Mouse (Mus musculus): ENCODE data around the gene Rubcnl.

Rubcnl gene

GRCm38 (mm10) chr14:75017877-75018825 is 2.3 kb downstream of the Rubcnl start:
- no peak for DNase-seq

- DNase-seq = no peak
Measured at GRCm38 (mm10) chr14:75018829-75019228, 3.0 kb downstream of the Rubcnl start.

- DNase-seq = no peak
Measured at GRCm38 (mm10) chr14:75020581-75021253, 4.9 kb downstream of the Rubcnl start.

GRCm38 (mm10) chr14:75022522-75022921 is 6.7 kb downstream of the Rubcnl start:
- no peak for DNase-seq

DNA sequence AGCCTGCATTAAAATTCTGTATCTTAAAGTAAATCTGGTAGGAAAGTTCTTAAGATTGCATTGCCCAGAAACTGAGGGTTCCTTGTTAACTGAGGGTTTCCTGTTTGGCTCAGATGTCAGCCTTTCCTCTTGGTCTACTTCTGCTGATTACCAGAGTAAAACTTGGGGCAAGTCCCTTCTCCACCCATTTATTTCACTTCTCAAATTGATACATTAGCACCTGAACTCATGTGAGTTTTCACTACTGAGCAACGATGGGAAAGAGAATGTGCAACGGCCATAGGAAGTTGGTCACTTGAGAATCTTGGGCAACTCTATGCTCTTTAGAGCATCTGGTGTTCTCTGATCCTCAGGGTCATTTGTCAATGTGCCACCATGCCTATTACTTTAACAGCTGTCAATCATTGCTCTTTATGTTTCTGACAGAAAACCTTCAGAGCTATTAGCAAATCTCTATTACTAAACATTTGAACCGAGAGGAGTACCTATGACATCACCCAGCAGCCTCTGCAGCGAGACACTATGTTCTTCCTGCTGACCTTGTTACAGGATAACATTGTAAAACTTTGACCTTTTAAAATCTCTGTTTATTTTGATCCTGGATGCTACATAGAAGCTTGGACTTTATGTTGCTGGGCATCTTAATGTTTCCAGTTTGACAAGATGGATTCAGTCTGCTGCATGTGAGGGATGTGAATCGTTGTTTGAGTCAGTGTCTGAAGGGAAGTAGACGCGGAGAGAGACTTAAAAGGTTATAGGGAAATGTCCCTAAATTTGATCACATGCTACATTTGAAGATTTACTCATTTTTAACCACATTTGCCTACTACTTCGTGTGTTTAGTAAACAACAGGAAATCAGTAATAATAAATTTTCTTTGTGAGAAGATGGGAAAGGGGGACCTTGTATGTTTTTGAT is 9.2 kb downstream of the Rubcnl start:
- no peak for DNase-seq

DNA sequence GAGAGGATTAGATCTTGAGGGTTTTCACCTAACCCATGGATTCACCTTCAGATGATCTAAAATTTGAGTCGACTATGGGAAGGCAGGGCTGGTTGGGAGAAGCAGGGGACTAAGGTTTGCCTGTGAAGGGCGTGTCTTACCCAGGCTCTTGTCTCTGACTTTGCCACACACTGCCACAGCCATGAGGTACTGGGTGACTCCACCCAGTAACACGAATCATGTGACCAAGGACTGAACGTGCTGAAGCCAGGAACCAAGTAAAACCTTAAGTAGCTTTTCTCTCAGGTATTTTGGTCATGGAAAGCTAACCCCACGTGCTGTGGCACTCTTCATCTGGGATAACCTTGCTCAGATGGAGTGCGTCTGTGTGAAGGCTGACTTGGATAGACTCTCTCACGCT is 14.9 kb downstream of the Rubcnl start:
- DNase-seq = peak; percentile 11

- no peak for DNase-seq
Measured at GRCm38 (mm10) chr14:75031999-75032575, 16.3 kb downstream of the Rubcnl start.

DNA sequence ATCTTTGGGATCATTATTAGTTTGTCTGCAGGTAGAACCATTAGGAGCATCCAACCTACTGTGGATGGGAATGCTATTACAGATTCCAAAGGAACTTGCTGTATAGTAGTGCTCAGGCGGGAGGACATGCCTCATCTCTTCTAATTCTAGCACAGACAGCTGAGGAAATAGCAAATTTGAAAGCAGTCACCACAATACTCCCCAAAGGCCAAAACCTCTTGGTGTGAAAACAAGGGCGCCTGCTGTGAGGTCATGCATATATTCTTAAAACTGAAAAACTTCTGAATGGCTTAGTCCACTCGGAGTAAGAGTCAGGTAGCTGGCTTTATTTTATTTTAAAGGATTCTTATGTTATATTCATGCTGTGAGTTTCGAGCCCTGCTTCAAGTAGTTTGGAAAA is 16.9 kb downstream of the Rubcnl start:
- no peak for DNase-seq

DNA sequence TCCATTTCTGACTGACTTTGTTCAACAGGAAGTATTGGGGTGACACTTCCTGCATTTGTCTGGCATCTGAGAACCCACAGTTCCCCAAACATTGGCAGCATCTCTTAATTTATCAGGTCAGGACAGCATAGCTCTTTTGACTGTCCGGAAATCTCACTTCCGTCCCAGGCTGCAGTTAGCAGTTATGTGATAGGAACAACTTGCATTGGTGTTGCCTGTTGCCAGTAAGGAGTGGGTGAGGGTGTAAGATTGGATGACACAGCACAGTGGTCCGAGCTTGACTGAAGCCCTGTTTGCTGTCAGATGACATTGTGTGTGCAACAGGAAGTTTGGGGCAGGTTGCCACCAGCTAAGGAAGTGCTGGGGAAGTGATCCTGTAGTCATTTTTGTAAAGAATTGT is 18.4 kb downstream of the Rubcnl start:
- peak; percentile 27 for DNase-seq

DNA sequence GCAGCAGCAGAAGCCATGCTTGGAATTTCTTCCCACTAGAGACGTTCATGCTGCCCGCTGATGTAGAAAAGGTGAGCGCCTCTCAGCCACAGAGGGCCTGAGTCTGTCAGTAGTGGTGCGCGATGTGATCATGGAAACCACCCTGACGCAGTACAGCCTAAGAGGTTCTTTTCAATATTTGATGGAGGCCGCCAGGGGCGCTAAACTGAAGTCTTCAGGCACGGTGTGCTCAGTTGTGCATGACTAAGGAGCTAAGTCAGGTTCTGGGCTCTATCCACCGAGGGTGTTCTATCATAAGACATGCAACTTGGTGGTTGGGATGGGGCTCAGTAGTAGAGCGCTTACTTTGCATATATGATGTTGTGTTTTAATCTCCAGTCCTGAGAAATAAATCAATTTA is 19.6 kb downstream of the Rubcnl start:
- no peak for DNase-seq

DNA sequence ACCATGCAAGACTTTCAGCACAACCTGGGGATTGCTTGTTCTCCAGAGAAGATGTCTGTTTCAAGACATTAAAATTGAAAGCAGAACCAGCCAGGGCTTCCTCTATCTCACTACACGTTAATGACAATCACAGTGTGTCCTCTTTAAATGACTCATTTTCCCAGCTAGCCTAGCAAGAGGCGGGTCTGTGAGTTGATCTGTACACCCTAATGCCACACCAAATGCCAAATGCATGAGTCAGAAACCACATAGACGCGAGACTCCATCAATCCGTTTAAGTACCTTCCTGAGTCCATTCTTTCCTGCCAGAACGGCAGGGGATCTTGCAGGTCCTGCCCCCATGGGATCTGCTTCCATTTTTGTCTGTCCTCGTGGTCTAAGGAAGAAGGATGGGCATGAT is 29.4 kb downstream of the Rubcnl start:
- DNase-seq = no peak

DNA sequence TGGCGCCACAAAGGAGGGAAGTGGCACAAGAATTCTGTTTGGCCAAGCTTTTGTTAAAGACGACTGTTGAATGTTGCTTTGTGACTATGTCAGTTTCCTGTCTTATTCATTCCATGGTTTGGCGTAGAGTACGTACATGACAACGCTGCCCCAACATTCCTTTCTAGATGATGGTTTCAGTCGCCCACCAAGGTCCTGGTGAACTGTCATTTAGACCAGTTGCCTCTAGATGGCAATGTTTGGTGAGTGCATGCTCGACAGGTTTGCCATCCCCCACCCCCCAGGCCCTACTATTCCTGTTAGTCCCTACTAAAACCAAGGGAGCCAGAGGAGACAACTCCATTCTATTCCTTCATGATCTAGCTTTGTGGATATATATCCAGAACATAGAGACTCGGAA is 36.6 kb downstream of the Rubcnl start:
- DNase-seq = no peak

DNA sequence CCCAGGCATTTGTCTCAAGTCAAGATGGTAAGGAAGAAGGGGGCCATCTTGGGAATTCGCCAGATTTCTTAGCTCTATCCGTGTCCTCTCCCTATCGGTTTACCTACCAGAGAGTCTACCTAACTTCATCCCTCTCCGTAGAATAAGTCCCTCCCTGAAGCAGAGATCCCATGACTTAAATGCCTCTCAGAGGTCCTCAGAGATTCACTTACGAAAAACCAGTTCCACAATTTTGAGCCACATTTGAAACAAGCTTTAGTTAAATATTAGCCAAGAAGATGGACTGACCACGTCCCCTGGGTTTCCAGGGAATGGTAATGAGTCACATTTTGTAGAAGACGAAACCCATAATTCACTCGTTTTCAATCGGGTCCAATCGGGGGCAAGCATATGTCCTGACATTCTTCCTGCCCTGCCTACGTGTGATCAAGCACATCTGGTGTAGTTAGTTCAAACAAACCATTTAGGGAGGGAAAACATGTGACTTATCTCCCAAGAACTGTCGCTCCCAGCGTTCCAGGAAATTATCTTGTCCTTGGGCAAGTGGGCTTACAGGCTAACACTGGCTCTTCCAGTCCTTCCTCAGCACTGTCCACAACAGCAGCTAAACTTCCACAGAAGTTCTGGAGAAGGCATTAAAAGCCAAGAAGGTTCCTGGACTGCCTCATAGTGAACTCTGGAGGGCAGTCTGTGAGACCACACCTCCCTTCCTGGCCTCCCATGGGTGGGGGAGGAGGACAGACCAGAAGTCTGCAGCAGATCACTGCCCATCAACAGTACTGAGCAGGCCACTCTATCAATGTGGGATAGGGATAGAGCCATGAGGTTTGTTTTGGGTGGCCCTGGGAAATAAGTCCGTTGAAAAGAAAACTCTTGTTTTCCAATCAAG is 38.9 kb downstream of the Rubcnl start:
- DNase-seq = peak; percentile 10

DNA sequence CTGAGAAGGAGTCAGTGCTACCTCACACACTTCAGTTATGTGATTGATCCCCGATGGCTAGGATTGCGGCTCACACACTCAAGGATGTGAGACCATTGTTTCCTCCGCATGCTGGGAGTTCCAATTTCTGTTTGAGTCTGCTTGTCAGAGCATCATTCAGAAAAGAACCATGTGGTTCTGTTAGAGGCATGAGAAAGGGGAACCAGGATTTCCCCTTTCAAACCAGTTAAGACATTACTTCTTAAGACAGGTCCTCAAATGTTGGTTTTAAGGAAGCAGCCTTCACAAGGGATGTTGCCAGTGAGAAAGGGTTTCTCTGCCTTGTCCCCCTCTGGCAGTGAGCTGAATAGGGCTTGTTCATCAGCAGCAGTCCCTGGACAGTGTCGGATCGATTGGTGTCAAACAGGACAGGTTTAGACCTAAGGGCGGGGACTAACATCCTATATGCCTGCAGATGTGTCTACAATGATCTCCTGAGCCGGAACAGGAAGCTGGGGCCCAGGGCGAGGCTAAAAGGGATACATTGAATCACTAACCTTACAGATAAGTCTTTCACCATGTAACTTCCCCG is 41.1 kb downstream of the Rubcnl start:
- DNase-seq = peak; percentile 26

GRCm38 (mm10) chr14:75060562-75060961 is 44.7 kb downstream of the Rubcnl start:
- peak; percentile 14 for DNase-seq

DNA sequence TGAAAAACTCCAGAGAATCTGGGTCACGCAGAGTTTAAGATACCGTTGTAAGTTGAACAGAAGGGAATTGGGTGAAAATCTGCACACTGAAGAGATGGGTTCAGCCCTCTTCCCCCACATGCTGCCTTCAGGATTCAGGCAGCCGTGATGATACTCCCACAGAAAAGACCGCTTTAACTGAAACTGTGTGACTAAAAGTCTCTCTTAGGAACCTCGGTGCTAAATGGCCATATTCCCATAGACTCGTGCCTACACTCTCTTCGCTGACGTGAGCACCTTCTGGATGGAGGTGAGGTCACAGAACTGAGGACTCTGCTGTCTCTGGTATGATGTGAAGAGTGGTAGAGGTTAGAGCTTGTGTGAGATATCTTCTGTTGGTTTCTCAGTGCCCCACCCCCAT is 48.1 kb downstream of the Rubcnl start:
- no peak for DNase-seq

DNA sequence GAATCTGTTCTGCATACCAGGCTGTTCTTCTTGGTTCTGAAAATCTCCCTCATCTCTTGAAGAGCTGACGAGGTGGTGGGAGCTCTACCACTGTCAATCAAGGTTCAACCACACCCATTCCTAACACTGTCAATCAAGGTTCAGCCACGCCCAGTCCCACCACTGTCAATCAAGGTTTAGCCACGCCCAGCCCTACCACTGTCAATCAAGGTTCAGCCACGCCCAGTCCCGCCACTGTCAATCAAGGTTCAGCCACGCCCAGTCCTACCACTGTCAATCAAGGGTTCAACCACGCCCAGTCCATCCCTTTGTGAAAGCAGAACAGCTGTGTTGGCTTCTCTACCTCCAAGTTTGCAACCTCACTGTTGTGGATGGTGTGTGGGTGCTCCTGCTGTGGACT is 48.7 kb downstream of the Rubcnl start:
- DNase-seq = peak; percentile 63

- DNase-seq = no peak
Measured at GRCm38 (mm10) chr14:75065211-75065610, 49.4 kb downstream of the Rubcnl start.

DNA sequence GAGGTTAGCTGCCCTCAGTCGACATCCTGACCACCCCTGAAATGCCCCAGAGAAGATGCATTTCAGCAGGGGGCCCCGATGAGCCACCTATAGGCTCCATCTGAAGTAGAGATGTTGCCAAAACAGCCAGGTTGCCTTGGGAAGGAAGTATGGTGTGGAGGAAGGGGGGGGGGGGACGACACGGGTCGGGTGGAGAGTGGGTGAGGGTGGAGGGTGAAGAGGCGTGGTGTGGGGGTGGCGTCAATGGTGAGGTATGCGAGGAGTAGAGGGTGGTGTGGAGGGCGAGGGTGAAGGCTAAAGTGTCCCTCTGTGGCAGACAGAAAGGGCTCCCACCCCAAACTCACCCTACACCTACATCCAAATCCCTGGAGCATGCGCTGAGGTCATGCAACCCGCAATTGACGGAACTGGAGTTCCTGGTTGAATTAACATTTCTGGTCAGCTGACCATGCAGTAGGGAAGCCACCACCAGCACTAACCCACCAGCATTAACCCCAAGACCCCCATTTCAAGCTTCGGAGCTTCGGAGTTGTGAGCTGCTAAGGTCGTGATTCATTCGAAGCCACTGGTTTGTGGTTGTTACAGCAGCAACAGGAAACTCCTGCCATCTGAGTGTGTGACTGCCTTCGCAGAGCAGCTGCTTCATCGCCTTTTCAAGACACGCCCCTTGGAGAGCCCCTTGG is 52.7 kb downstream of the Rubcnl start:
- DNase-seq = no peak

DNA sequence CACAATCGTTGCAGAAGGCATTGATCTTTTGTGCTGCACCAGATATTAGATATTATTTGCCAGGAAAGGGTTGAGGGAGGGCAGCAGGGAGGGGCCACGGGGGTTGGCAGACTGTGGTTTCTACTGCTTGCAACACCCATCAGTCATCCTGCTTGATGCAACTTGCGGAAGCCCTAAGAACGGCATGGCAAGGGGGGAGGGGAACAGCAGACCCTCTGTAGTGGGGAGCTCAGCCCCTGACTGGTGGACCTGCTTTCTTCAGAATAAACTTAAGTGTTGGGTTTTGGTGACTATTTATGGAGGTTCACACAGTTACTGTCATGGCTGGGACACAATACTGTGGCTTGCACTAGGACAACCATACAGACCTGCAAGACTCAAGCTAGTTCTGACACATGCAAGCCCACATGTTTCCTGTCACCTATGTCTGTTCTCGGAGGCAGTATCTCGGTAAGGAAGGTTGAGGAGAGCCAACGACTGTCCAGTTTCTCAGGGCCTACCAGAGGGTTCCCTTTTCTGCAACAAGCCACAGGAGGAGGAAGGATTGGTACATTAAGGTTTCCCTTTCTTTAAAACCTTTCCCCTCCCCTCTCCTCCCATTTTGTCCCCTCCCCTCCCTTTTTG is 53.6 kb downstream of the Rubcnl start:
- peak; percentile 27 for DNase-seq

Measured in liver (tissue).